Mouse (Mus musculus) heart, embryonic 10.5 days (tissue): Measurements from ENCODE around the gene Podxl. TPM values are rescaled to one million over a fixed set of nuclear protein-coding genes. Genes with fewer than 3 reads are reported as not detected.
A peak's percentile ranks its signal among the peaks of the same experiment; 100 is the strongest.

Source experiments
- DNase-seq: peaks from one replicate; pipeline ENCODE4 v3.0.0-alpha.2; 2017; ENCODE audit warnings: low spot score
- H3K27ac ChIP-seq: fragments of 300-500 bp; sonication (generic); 2 replicates; pipeline ENCODE4 v1.5.1; 2016; ENCODE audit warnings: mild to moderate bottlenecking
- H3K27me3 ChIP-seq: fragments of 300-500 bp; sonication (generic); 2 replicates; pipeline ENCODE4 v1.6.1; 2016; ENCODE audit warnings: mild to moderate bottlenecking; ENCODE audit not compliant: poor library complexity, insufficient read depth, severe bottlenecking
- H3K36me3 ChIP-seq: fragments of 300-500 bp; sonication (generic); 2 replicates; pipeline ENCODE4 v1.6.1; 2016; ENCODE audit warnings: mild to moderate bottlenecking, moderate library complexity
- H3K4me1 ChIP-seq: fragments of 300-500 bp; sonication (generic); 2 replicates; pipeline ENCODE4 v1.6.1; 2016; ENCODE audit warnings: mild to moderate bottlenecking
- H3K4me3 ChIP-seq: fragments of 300-500 bp; sonication (generic); 2 replicates; pipeline ENCODE4 v1.5.1; 2016; ENCODE audit warnings: mild to moderate bottlenecking, moderate library complexity
- H3K9me3 ChIP-seq: fragments of 300-500 bp; sonication (generic); 2 replicates; pipeline ENCODE4 v1.6.1; 2016; ENCODE audit warnings: mild to moderate bottlenecking, moderate library complexity
- WGBS: fragments of 180-500 bp; shearing (Covaris S2); methylation state at CpG from one replicate; pipeline ENCODE4 v1.1.7; 2016; 5-methylcytosine and 5-hydroxymethylcytosine counted together
- polyA plus RNA-seq: library from polyadenylated mRNA; unstranded; fragments of >200 nt; fragmentation: Nextera tagmentation; extraction: Ambion mirVana; gene quantifications from 2 replicates; pipeline ENCODE4 v1.2.1, GENCODE M21; 2016

The Podxl gene
- polyA plus RNA-seq, 1 experiment from 2014 or later: 62.0 TPM

DNA sequence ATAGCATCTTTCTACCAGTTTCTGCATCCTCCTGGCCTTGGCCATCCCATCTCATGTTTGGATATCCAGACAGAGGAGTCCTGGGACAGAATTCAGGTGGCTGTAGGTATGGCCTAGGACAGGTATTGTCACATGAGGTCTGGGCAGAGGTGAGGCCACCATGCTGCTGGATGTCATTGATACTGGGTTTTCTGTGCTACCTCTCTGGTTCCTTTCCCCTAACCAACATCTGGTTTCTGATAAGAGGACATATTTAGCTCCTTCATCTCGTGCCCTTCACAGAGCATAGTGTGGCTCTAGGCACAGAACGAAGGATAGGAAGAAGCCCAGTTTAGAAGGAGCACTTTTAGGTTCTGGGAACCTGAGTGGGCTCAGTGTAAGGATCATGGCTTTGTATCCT, 28.3 kb upstream of the Podxl start:
- no peak for DNase-seq
- Histone ChIP-seq H3K4me1 (peaks cover 63% of the 10 kb centered on the region), H3K27me3 (no peaks in the 10 kb centered on the region), H3K36me3 (no peaks in the 10 kb centered on the region), H3K9me3 (no peaks in the 10 kb centered on the region), H3K4me3 (no peak overlapping the region), H3K27ac (peak overlapping the region; percentile 74)
- 31% methylated on average over 2 of the region's 2 CpGs for WGBS

GRCm38 (mm10) chr6:31591676-31592075, 27.9 kb upstream of the Podxl start:
- Histone ChIP-seq H3K9me3 (no peaks in the 10 kb centered on the region), H3K27ac (peak overlapping the region; percentile 74), H3K27me3 (no peaks in the 10 kb centered on the region), H3K4me1 (peaks cover 63% of the 10 kb centered on the region), H3K36me3 (no peaks in the 10 kb centered on the region), H3K4me3 (no peak overlapping the region)
- DNase-seq: no peak
- 72% methylated on average over 3 of the region's 3 CpGs for WGBS

DNA sequence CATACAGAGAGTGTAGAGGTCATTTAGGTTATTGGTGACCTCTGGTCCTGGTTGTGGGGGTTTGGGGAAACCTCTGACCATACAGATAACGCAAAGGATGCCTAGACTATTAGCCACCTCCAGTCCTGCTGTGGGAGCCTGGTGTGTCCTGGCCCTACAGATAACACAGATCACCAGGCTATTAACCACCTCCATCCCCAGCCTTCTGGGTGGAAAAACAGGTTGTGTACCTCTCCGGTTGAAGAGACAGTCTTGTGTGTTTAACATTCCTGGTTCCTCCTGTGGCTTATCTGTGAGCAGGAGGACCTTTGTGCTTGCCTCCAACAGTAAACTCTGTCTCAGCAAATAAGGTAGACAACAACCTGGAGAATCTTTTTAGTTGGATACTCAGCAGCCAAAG, 27.0 kb upstream of the Podxl start:
- Histone ChIP-seq H3K9me3 (no peaks in the 10 kb centered on the region), H3K4me1 (peaks cover 65% of the 10 kb centered on the region), H3K36me3 (no peaks in the 10 kb centered on the region), H3K4me3 (no peak overlapping the region), H3K27me3 (no peaks in the 10 kb centered on the region), H3K27ac (peak overlapping the region; percentile 43)
- DNase-seq: no peak
- WGBS: 32% methylated on average over 2 of the region's 2 CpGs

- no peak for DNase-seq
- Histone ChIP-seq H3K9me3 (no peaks in the 10 kb centered on the region), H3K4me3 (no peak overlapping the region), H3K36me3 (no peaks in the 10 kb centered on the region), H3K27me3 (no peaks in the 10 kb centered on the region), H3K27ac (peak overlapping the region; percentile 11; the same call in 1 of the 2 replicates), H3K4me1 (peaks cover 80% of the 10 kb centered on the region)
- 56% methylated on average over 3 of the region's 3 CpGs for WGBS
Observed at GRCm38 (mm10) chr6:31589268-31589667, 25.5 kb upstream of the Podxl start.

DNA sequence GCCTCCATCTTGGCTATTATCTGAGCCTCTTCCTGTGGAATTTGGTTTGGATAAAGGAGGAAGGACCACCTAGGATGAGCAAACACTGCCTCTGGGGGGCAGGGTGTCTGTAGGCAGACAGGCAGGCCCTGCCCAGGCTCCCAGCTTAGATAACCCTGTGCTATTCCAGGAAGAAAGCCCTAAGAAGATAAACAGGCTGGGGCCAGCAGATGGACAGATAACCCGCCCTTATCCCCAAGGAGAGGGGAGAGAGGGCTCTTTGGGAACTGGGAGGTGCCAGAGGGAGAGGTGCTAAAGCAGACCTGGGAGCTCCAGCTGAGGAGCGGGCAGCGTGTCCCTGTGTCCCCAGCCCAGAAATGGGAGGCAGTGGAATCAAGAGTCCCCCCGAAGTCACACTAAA, 23.9 kb upstream of the Podxl start:
- 15% methylated on average over 4 of the region's 4 CpGs for WGBS
- no peaks in the 10 kb centered on the region for H3K27me3 ChIP-seq
- H3K4me3 ChIP-seq: peak overlapping the region; percentile 16; the same call in 1 of the 2 replicates
- peak overlapping the region; percentile 83 for H3K27ac ChIP-seq
- no peaks in the 10 kb centered on the region for H3K36me3 ChIP-seq
- peaks cover 66% of the 10 kb centered on the region for H3K4me1 ChIP-seq
- peak; percentile 87 for DNase-seq
- H3K9me3 ChIP-seq: no peaks in the 10 kb centered on the region

DNA sequence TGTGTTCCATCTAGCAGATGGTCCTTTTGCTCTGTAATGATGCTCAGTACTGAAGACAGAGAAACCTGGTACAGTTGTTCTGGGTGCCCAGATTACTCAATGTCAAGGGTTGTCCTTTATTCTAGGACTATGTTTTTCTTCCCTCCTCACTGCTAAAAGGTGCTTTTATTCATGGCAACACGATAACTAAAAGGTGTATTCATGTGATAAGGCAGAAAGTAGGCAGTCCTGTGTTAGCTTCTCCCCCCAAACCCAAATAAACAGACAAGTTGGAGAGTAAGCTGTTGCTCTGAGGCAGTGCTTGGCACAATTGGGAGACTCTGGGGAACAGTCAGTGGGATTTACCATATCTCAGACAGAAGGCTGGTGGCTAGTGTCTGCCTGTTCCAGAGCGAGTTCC, 22.3 kb upstream of the Podxl start:
- Histone ChIP-seq H3K27ac (peak overlapping the region; percentile 83; the same call in 1 of the 2 replicates), H3K27me3 (no peaks in the 10 kb centered on the region), H3K4me3 (no peak overlapping the region), H3K4me1 (peaks cover 53% of the 10 kb centered on the region), H3K36me3 (no peaks in the 10 kb centered on the region), H3K9me3 (no peaks in the 10 kb centered on the region)
- DNase-seq: no peak
- 75% methylated on average over 2 of the region's 2 CpGs for WGBS

DNA sequence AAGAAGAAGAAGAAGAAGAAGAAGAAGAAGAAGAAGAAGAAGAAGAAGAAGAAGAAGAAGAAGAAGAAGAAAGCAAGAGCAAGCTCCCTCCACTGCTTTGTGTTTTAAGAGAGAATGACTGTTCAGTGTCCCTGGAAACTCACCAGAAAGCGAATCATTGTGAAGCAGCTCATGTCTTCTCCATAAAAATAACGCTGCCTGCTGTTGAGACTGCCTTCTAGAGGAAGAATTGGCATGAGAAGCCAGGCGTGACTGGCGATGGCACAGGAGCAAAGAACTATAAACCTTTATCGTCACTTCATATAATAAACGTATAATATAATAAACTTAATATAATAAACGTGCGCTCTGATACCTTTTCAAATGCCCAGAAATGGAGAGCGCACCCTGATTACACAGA, 12.4 kb upstream of the Podxl start:
- Histone ChIP-seq H3K27ac (no peak overlapping the region), H3K4me1 (peaks cover 15% of the 10 kb centered on the region), H3K9me3 (no peaks in the 10 kb centered on the region; the same call in 1 of the 2 replicates), H3K27me3 (no peaks in the 10 kb centered on the region), H3K4me3 (no peak overlapping the region), H3K36me3 (no peaks in the 10 kb centered on the region)
- no peak for DNase-seq
- WGBS: 88% methylated on average over 9 of the region's 9 CpGs

GRCm38 (mm10) chr6:31575063-31575462, 11.3 kb upstream of the Podxl start:
- H3K4me3 ChIP-seq: no peak overlapping the region
- 30% methylated on average over 4 of the region's 4 CpGs for WGBS
- no peaks in the 10 kb centered on the region; the same call in 1 of the 2 replicates for H3K9me3 ChIP-seq
- no peak overlapping the region; the same call in 1 of the 2 replicates for H3K27ac ChIP-seq
- H3K36me3 ChIP-seq: no peaks in the 10 kb centered on the region
- DNase-seq: no peak
- H3K27me3 ChIP-seq: no peaks in the 10 kb centered on the region
- peaks cover 15% of the 10 kb centered on the region for H3K4me1 ChIP-seq

DNA sequence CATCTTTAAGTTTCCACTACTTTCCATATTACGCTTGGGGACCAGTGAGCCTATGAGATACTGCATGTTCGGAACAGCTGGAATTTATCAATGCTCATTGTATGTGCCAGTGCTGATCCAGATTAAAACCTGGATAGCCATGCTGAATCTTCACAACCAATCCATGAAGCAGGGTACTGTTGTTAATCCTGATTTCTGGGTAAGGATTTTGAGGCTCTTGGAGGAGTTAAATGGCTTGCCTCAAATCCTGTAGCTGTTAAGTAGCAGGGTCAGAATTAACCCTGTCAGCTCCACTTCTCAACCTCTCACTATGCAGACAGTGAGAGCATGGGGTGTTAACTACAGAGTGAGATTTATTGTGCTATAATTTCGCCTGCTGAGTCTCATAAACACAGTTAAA, 7.7 kb upstream of the Podxl start:
- Histone ChIP-seq H3K4me1 (peaks cover 30% of the 10 kb centered on the region), H3K27ac (no peak overlapping the region), H3K27me3 (no peaks in the 10 kb centered on the region), H3K4me3 (no peak overlapping the region), H3K36me3 (no peaks in the 10 kb centered on the region), H3K9me3 (no peaks in the 10 kb centered on the region)
- no peak for DNase-seq
- 69% methylated on average over 3 of the region's 3 CpGs for WGBS

DNA sequence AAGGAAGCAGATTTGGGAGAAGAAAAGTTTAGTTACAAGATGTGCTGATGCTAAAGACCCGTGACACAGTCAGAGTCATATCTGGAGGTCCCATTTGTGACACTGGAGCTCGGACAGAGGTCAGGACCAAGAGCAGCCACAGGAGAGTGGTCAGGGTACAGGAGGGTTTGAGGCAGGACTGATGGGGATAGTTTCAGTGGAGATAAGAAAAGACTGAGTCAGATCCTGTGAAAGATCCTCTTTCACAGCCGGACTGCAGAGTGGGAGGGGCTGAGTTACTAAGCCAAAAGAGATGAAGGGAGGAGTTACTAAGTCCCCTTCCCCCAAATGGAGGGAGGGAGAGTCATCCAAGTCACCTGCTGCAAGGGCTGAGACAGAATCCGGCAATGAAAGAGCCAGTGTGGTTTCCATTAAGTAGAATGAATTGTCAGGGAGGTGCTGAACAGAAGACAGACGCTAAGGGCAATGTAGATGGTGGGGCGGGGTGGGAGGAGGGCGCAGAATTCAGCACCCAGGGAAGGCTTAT, 4.4 kb upstream of the Podxl start:
- no peaks in the 10 kb centered on the region for H3K36me3 ChIP-seq
- no peak overlapping the region for H3K4me3 ChIP-seq
- peaks cover 40% of the 10 kb centered on the region for H3K4me1 ChIP-seq
- no peak overlapping the region for H3K27ac ChIP-seq
- 26% methylated on average over 7 of the region's 7 CpGs for WGBS
- no peaks in the 10 kb centered on the region for H3K27me3 ChIP-seq
- no peaks in the 10 kb centered on the region for H3K9me3 ChIP-seq
- no peak for DNase-seq

DNA sequence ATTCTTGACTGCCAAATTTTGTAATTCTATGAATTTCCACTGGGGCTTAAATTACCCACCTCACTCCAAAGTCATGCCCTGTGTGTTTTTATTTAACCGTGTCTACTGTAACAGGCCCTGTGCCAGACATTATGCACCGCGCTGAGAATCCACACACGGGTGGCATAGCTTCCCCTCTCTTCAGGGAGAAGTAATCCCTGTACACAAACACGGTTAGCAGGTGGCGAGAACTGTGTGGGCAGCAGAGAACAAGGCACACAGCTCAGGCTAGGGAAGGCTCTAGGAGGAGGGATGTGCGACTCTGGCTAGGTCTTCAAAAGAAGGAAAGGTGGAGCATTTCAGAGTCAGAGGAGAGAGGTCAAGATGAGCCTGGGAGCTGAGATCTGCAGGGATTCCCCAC, 3.4 kb upstream of the Podxl start:
- H3K9me3 ChIP-seq: no peaks in the 10 kb centered on the region
- H3K36me3 ChIP-seq: no peaks in the 10 kb centered on the region
- H3K27me3 ChIP-seq: no peaks in the 10 kb centered on the region
- 42% methylated on average over 7 of the region's 7 CpGs for WGBS
- no peak overlapping the region for H3K27ac ChIP-seq
- H3K4me3 ChIP-seq: no peak overlapping the region
- no peak for DNase-seq
- H3K4me1 ChIP-seq: peaks cover 47% of the 10 kb centered on the region

DNA sequence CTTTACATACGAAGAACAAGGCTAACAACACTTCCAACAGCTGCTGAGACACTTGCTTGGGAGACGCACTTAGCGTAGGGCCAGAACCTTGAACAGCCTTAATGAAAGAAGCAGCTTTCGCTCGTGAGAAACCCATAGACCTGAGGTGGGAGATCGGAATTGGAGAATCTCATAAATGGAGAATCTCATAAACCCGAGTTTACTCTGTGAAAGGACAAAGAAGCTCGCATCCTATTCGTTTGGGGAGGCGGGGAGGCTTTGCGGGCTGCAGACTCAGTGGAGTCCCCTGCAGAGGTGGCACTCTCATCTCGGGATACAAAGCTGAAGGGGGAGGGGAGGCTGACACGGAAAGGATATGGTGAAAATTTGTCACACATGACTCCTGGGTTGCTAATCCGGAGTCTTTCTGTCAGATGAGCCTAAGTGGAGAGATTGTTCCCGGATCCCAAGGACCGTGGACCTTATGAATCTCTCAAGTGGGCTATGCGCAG, 1.2 kb upstream of the Podxl start:
- Histone ChIP-seq H3K4me3 (peak overlapping the region; percentile 86), H3K4me1 (peaks cover 67% of the 10 kb centered on the region), H3K9me3 (no peaks in the 10 kb centered on the region), H3K27me3 (0 out of 2 replicates have a peak, but pooled peaks cover 6% of the 10 kb centered on the region), H3K27ac (peak overlapping the region; percentile 93), H3K36me3 (no peaks in the 10 kb centered on the region)
- no peak for DNase-seq
- WGBS: 2% methylated on average over 17 of the region's 17 CpGs

- peak overlapping the region; percentile 93 for H3K27ac ChIP-seq
- peak overlapping the region; percentile 86 for H3K4me3 ChIP-seq
- no peaks in the 10 kb centered on the region for H3K9me3 ChIP-seq
- peaks cover 74% of the 10 kb centered on the region for H3K4me1 ChIP-seq
- under 1% methylated on average over 18 of the region's 18 CpGs for WGBS
- H3K36me3 ChIP-seq: no peaks in the 10 kb centered on the region
- 0 out of 2 replicates have a peak, but pooled peaks cover 6% of the 10 kb centered on the region for H3K27me3 ChIP-seq
- DNase-seq: no peak
Observed at GRCm38 (mm10) chr6:31564182-31564531, 376 bp upstream of the Podxl start.
